Mouse (Mus musculus) left cerebral cortex, adult 2 months (tissue): ENCODE results near the gene Fto. TPM values are rescaled to one million over a fixed set of nuclear protein-coding genes. Genes with fewer than 3 reads are reported as not detected.

Experiments used
- DNase-seq, 2 experiments: peaks; one replicate each; pipeline ENCODE4 v3.0.0; 2021 to 2022; ENCODE audit warnings: low spot score in 2 of 2, mixed read lengths in 1 of 2; ENCODE audit errors: extremely low spot score in 1 of 2
- H3K27ac ChIP-seq: fragments of 200-600 bp; 2 replicates; pipeline ENCODE4 v1.8.1; 2022
- H3K4me3 ChIP-seq: fragments of 200-600 bp; 2 replicates; pipeline ENCODE4 v1.8.1; 2022
- CTCF ChIP-seq: fragments of 200-600 bp; IDR thresholded peaks from 2 replicates; pipeline ENCODE4 v1.8.1; 2022; ENCODE audit warnings: antibody characterized with exemption, mild to moderate bottlenecking, moderate library complexity
- intact Hi-C: fragments of 180-260 bp; cut with DNase I; formaldehyde crosslinking; loops from one replicate; pipeline ENCODE4 v1.15.1; 2025
- total RNA-seq, 2 experiments: library from RNA; stranded (reverse); gene quantifications; 2 replicates each; pipeline ENCODE4 v1.2.3; 2021

The Fto gene
- total RNA-seq, 2 experiments from 2014 or later: 152 to 155 TPM

DNA sequence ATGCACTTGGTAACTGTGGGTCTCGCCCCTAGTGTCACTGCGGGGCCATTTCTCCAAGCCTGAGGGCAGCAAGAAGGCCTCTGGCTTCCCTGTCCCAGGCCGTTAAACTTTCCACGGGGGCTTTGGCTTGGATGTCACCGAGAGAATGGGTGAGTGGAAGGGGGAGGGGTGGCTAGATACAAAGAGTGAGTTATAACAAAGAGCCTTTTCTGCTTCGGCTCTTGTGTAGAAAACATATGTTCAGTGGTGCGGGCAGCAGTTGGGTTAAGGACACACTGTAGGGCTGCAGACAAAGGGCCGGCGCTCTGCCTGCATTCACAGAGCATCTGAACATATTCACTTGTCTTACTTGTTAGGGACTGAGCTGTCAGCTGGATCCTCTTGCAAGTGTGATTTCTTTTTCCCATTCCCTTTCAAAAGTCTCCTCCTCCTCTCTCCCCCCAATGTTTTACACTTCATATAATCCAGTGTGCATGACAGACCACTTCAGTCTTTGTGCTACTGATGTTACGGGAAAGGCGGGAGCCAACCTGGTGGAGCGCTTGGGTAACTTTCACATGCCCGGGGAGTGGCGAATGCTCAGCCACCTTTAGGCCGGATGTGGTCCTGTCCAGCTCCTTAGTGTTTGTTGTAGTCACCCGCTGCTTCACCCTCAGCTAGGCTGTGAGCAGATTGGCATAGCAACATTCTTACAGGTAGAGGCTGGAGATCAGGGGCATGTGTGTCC is 201.6 kb downstream of the Fto start:
- Histone ChIP-seq H3K4me3 (no peak overlapping the region), H3K27ac (no peak overlapping the region)
- intact Hi-C loops: no loop called here
- no peak for TF ChIP-seq CTCF
- no peak for DNase-seq

GRCm38 (mm10) chr8:91516422-91516821 is 203.1 kb downstream of the Fto start:
- no peak for TF ChIP-seq CTCF
- intact Hi-C loops: no loop called here
- H3K27ac ChIP-seq: no peak overlapping the region

GRCm38 (mm10) chr8:91518085-91518484 is 204.8 kb downstream of the Fto start:
- no peak overlapping the region for H3K27ac ChIP-seq
- TF ChIP-seq CTCF: no peak
- intact Hi-C loops: no loop called here
- H3K4me3 ChIP-seq: no peak overlapping the region
- DNase-seq: no peak

More at GRCm38 (mm10) chr8:91516422-91516821, 203.1 kb downstream of the Fto start:
- DNase-seq: no peak
- no peak overlapping the region for H3K4me3 ChIP-seq

DNA sequence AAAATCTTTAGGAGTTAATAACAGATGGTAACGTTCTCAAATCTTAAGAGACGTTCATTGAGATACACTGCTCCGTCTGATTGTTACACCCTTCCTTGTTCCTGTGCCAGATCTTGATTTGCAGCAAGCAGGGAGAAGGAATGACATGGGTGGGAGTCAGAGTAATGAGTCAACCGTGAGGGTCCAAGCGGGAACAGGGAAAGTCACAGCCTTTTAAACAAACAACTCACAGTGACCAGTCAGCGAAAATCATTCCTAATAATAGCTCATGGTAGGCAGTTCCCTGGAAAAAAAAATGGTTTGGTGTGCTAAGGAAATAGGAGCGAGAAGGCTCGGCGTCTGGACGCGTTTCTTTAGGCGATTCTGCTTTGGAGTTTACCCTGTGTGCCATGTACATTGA is 208.9 kb downstream of the Fto start:
- TF ChIP-seq CTCF: no peak
- intact Hi-C loops: no loop called here
- Histone ChIP-seq H3K4me3 (no peak overlapping the region), H3K27ac (no peak overlapping the region)
- DNase-seq: no peak

DNA sequence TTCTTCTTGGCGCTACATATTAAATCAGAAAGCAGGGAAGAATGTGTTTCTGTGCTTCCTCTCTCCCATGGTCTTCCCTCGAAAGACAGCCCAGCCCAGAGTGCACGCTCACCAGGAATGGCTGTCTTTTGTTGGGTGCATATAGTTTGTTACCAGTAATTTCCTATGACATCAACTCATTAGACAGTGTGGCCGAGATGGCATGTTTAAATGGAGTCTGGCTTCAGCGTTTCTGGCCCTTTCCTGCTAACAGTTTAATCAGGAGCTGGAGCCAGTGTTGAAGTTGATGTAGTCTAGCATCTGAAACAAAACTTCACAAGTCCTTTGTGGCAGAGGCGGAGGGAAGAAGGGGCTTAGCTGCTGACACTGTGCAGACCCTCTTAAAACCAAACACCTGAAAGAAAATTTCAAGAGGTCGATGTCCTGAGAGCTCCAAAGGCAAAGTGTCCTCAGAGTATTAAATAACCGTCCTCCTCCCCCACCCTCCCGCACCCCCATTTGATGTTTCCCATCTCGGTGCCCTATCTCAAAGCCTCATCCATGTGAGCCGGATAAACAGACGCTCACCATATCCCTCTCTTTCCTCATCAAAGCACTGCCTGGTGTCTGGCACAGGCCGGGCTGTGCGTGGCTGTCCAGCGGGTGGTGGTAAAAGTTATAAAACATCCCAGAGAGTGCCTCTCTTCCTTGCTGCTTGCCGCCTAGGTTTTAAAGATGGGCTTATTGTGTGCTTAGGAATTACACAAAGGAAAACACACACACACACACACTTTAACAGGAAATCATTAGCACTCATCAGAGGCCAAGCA is 210.9 kb downstream of the Fto start:
- TF ChIP-seq CTCF: no peak
- no peak overlapping the region for H3K4me3 ChIP-seq
- intact Hi-C loops: no loop called here
- no peak overlapping the region for H3K27ac ChIP-seq
- no peak for DNase-seq

DNA sequence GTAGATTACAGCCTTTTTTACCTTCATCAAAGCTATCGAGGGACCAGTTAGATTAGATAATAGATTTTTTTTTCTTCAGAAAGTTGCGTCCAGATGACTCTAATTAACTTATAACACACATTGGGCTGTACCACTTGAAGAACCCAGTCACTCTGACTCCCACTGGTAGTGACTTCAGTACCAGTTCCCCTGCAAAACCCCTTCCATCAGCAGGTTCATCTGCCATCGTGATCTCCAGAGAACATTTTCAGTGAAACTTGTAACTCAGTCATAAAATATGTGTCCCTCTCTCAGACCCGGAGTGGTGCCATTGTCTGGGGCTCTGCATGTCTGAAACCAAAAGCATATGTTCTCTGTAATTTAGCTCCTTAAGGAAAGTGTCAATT is 211.5 kb downstream of the Fto start:
- Histone ChIP-seq H3K4me3 (no peak overlapping the region), H3K27ac (no peak overlapping the region)
- intact Hi-C loops: no loop called here
- no peak for TF ChIP-seq CTCF
- DNase-seq: no peak

GRCm38 (mm10) chr8:91525342-91525817 is 212.1 kb downstream of the Fto start:
- intact Hi-C loops: no loop called here
- Histone ChIP-seq H3K27ac (no peak overlapping the region), H3K4me3 (no peak overlapping the region)
- no peak for DNase-seq
- TF ChIP-seq CTCF: no peak

GRCm38 (mm10) chr8:91528967-91529366 is 215.6 kb downstream of the Fto start:
- H3K4me3 ChIP-seq: no peak overlapping the region
- DNase-seq: peak in 1 of 2 experiments; percentile 30
- H3K27ac ChIP-seq: no peak overlapping the region
- no peak for TF ChIP-seq CTCF
- intact Hi-C loops: no loop called here

DNA sequence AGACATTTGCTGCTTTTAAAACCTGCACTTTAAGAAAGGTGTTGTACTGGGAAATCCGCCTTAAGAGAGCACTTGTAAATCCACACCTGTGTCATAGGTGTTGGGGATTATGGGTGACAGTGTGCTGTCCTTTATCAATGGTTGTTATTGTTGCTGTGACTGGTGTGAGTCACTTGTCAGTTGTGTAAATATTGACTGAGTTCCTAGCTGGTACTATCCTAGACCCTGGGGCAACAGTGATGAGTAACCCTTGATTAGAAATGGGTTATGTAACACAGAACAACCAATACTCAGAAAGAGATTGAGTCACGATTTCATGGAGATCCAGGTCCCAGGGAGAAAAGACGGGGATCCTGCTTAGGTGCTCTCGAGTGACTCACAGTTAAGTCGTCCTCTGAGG is 216.4 kb downstream of the Fto start:
- Histone ChIP-seq H3K27ac (no peak overlapping the region), H3K4me3 (no peak overlapping the region)
- intact Hi-C loops: loop anchor here (5.0 kb wide), 1 partner anchor 1193 kb away; no protein-coding TSS in a partner anchor
- no peak for DNase-seq
- no peak for TF ChIP-seq CTCF

DNA sequence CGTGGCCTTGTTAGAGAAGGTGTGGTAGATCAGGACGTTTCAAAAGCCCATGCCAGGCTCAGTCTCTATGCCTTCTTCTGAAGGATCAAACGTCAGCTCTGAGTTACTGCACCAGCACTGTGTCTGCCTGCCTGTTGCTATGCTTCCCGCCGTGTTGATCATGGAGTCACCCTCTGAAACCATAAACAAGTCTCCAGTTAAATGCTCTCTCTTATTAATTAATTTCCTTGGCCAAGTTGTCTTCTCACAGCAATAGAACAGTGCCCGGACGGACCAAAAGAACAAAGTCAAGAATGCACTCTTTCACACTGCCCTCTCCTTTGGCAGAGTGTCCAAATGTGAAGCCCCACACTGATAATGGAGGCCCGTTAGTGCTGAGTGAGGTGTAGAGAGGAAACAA is 217.3 kb downstream of the Fto start:
- Histone ChIP-seq H3K27ac (no peak overlapping the region), H3K4me3 (no peak overlapping the region)
- DNase-seq: no peak
- intact Hi-C loops: loop anchor here (5.0 kb wide), 1 partner anchor 1192 kb away; no protein-coding TSS in a partner anchor
- no peak for TF ChIP-seq CTCF

DNA sequence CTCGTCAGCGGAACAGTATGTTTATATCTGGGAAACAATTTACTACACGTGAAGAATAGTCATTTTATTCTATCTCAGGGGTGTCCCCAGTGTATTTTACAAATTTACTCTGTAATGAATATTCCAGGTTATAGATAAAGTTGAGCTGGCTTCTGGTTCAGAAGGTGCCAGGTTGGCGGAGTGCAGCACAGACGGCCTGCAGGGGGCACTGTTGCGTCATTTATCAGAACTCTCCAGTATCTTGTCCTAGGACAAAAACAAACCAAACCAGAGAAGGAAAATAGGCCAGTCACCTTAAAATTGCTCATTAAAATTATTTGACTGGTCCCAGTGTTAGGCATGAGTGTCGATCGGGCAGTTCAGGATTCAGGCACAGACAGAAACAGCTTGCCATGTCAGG is 218.6 kb downstream of the Fto start:
- Histone ChIP-seq H3K27ac (no peak overlapping the region), H3K4me3 (no peak overlapping the region)
- intact Hi-C loops: loop anchor here (1.0 to 5.0 kb wide), 3 partner anchors 265 to 1190 kb away; no protein-coding TSS in a partner anchor
- TF ChIP-seq CTCF: peak; percentile 86
- peak; percentile 66 to 78 for DNase-seq
